Mouse (Mus musculus): ENCODE measurements around the gene Wnt5b. TPM values are rescaled to one million over a fixed set of nuclear protein-coding genes. Genes with fewer than 3 reads are reported as not detected.

Gene Wnt5b
- total RNA-seq, 2 experiments from 2014 or later, result 2.6 to 2.9 TPM

- DNase-seq (ENCODE audit: low spot score), result peak; percentile 18
Measured at GRCm38 (mm10) chr6:119418392-119419251, 125.5 kb downstream of the Wnt5b start.

DNA sequence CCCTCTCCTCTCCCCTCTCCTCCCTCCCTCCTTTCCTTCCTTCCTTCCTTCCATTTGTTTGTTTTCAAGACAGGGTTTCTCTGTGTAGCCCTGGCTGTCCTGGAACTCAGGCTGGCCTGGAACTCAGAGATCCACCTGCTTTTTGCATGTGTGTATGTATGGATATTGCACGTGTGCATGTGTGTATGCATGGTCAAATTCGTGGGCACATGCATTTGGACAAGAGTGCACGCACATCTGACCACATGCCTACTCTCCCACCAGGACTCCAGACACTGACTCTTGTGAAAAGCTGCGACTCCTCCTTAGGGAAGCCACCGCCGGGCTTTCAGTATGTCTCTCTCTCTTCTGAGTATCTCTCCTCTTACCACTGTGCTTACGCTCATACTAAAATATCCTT, 126.3 kb downstream of the Wnt5b start:
- DNase-seq (ENCODE audit: low spot score), result no peak

GRCm38 (mm10) chr6:119417354-119417753, 126.8 kb downstream of the Wnt5b start, which contains the start of gene Adipor2:
Adipor2 (minus strand) TSS chr6:119417704.
- DNase-seq (ENCODE audit: low spot score), result peak; percentile 76

GRCm38 (mm10) chr6:119416643-119417042, 127.5 kb downstream of the Wnt5b start:
- DNase-seq (ENCODE audit: low spot score), result no peak

- no peak for DNase-seq (ENCODE audit: low spot score)
Measured at GRCm38 (mm10) chr6:119414262-119415043, 129.7 kb downstream of the Wnt5b start.

GRCm38 (mm10) chr6:119412588-119412987, 131.6 kb downstream of the Wnt5b start:
- no peak for DNase-seq (ENCODE audit: low spot score)

- no peak for DNase-seq (ENCODE audit: low spot score)
Measured at GRCm38 (mm10) chr6:119411511-119411910, 132.6 kb downstream of the Wnt5b start.

DNA sequence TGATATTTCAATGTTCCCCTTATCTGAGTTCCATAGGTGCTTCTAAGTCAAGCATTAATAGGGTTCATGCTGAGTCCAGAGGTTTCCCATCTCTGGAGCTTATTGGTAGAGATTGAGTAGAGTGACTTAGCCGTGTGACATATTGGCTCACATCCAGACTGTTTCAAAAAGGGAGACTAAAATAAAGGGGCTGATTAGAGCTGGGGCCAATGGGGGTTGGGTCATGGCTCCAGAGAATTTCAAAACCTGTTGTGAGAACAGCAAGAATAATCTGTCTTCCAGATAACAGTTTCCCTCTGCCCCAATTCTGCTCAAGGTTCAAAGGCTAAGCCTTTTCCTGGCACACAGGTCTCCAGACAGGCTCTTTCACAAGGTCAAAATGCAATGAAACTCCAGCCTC, 134.4 kb downstream of the Wnt5b start:
- DNase-seq (ENCODE audit: low spot score), result no peak

DNA sequence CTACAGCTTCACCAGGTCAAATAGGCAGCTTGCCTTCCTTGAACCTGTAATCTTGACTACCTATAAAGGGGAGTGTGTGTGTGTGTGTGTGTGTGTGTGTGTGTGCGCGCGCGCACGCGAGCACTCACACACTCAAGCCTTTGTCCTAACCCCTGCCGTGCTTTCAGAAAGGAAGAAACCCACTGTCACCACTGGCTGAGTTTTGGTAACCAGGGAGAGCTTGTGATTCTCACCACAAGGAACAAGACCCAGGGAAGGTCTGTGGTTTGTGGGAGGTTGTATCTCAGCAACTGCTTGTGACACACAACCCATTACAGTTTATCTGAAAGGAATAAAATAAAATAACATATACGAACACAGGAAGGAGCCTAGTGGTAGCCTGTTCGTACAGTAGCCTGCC, 135.6 kb downstream of the Wnt5b start:
- DNase-seq (ENCODE audit: low spot score), result no peak

DNA sequence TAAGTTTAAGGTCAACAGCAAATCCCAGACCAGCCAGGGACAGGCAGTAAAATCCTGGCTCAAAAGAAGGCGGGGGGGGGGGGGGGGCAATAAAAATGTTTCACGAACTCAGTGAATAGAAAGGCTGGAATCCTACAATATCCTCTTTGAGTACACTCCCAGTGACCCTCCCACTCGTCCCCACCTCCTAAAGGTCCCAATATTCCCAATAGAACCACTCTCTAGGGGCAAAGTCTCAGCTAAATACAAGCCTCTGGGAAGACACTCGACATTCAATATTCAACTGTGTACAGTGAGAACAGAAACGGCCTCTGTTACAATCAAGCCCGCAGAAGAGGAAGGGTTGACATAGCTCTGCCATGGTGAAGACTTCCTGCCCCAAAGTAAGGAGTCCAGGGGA, 136.3 kb downstream of the Wnt5b start:
- no peak for DNase-seq (ENCODE audit: low spot score)

DNA sequence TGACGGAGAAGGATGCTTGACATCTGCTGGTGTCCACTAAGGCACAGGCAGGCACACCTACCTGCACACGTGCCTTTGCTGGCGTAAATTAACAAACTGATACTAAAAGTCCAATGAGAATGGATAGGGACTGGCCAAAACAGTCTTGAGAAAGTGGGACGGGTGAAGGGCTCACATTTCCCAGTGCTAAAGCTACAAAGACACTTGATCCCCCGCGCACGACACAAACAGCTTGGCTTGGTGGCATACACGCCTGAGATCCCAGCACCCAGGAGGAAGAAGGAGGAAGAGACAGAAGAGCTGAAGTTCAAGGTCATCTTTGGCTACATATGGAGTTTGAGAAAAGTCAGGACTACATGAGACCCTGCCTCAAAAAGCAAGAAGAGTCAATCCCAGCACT, 137.6 kb downstream of the Wnt5b start:
- no peak for DNase-seq (ENCODE audit: low spot score)

- DNase-seq (ENCODE audit: low spot score), result peak; percentile 30
Measured at GRCm38 (mm10) chr6:119405310-119405709, 138.8 kb downstream of the Wnt5b start.

DNA sequence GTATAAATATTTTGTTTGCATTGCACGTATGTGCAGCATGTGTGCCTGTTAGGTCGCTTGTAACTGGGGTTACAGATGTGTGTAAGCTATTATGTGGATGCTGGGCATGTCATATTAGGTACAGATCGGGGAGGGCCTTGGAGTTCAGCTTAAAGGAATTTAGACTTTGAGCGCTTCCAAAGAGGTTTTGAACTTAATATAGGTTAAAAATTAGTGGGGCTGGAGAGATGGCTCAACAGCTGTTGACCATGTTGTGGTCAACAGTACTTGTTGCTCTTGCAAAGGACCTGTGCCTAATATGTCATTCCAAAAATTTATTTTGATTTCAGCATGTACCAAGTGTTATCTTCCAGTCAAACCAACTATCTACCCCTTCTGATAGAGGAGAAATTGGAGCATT, 139.3 kb downstream of the Wnt5b start:
- no peak for DNase-seq (ENCODE audit: low spot score)

DNA sequence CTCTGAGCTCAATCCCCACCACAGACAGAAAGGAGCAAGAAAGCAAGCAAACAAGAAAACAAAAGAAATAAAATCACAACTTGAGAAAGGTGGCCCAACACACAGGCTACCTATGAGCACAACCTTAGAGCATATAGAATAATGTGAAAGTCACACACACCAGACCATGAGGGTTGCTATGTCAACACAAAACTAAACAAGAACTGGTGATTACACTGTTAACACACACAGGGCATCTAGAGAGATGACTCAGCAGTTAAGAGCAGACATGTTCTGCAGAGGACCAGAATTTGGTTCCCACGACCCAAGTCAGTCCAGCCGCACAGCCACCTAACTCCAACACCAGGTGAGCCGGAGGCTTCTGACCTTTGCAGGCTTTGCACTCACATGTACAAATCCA, 141.2 kb downstream of the Wnt5b start:
- DNase-seq (ENCODE audit: low spot score), result no peak

DNA sequence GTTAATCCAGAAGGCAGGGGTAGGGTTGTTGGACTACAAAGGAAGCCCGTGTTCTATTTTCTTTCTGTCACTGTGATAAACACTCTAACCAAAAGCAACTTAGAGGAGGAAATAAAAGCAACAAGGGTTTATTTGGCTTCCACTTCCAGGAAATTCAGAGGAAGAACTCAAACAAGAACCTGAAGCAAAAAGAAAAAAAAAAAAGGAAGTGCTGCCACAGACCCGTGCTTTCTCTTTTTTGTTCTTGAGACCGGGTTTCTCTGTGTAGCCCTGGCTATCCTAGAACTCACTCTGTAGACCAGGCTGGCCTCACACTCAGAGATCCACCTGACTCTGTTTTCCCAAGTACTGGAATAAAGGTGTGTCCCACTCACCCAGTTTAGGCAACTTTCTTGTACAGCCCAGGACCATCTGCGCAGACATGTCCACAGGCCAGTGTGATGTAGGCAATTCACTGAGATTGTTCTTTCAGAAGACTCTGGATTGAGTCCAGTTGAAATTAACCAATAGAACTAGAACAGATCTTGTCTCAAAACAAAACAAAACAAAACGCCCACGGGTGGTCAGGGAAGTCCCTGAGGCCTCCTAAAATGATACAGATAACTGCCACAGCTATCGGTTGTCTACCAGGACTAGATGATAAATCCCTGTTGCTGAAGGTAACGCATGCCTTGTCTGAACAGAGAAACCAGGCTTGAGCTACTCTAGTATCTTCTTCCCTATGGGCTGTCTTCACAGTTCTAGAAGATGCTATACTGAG, 142.4 kb downstream of the Wnt5b start:
- DNase-seq (ENCODE audit: low spot score), result no peak

- DNase-seq (ENCODE audit: low spot score), result no peak
Measured at GRCm38 (mm10) chr6:119400649-119401048, 143.5 kb downstream of the Wnt5b start.

- no peak for DNase-seq (ENCODE audit: low spot score)
Measured at GRCm38 (mm10) chr6:119399371-119399770, 144.8 kb downstream of the Wnt5b start.

- peak; percentile 80 for DNase-seq (ENCODE audit: low spot score)
Measured at GRCm38 (mm10) chr6:119396309-119396634, 147.9 kb downstream of the Wnt5b start.

DNA sequence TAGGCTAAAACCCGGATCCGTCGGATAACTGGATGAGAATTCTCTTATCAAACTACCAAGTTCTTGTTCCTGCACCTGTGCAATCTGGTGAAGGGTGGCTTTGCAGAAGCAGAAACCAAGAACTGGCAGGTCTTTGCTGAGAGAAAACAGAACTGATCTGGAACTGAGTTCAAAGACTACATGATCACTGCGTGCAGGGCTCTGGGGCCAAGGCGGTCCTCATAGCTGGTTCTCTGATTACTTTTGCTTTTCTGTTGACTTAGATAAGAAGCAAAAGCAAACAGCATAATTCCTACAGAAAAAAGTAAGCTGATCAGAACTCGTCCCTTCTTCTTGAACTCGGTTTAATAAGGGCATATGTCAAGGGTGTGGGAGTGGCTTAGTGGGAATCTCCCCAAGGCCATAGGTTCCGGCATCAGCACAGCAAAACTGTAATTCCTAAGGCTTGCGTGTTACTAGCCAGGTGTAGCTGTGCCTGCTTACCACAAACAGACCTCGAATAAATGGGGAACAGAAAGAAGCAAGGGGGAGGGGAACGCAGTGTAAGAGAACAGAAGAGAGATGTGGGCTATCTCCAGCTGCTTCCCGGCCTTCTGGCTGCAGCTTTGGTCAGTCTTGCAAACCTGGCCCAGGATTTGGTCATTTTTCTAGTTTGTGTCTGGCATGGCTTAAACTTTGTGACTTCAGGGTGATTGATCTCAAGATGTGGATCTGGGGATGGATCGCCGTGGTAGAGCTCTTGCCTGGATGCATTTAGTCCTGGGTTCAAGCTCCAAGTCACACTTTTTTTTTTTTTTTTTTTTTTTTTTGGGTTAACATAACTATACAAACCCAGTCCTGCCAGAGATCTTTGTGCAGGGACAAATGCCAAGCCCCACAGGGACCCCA, 148.5 kb downstream of the Wnt5b start:
- no peak for DNase-seq (ENCODE audit: low spot score)

DNA sequence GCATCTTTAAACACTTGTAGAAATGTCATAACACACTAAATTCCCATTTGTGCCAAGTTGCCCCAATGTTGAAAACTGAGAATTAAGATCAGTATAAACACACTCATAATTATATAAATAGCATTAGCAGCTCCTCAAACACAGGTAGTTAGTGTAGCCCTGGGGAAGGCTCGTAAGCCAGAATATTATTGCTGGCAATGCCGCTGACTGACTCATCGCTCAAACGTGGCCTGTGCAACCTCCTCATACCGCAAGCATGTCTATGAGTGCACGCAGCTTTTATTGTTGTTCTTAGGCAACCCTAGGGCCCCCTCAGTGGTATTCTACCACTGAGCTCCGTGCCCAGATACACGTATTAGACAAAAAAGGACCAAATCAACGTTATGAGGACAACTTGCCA, 151.3 kb downstream of the Wnt5b start:
- no peak for DNase-seq (ENCODE audit: low spot score)

GRCm38 (mm10) chr6:119390728-119391127, 153.4 kb downstream of the Wnt5b start:
- no peak for DNase-seq (ENCODE audit: low spot score)
